Mouse (Mus musculus): ENCODE results near the gene Msx2. TPM values are rescaled to one million over a fixed set of nuclear protein-coding genes. Genes with fewer than 3 reads are reported as not detected.

The Msx2 gene
- polyA plus RNA-seq, 1 experiment from 2014 or later: 2.0 TPM

- DNase-seq (ENCODE audit: low spot score) (no peak), ATAC-seq (ENCODE audit: low FRiP score, low TSS enrichment) (no peak)
- Histone ChIP-seq H3K4me1 (replicated peaks; ENCODE audit: control insufficient read depth, insufficient read depth) (peaks cover 2% of the 10 kb centered on the region; the same call in 1 of the 2 replicates), H3K27me3 (ENCODE audit: control insufficient read depth, insufficient read depth, low read length) (peaks cover 15% of the 10 kb centered on the region), H3K9me3 (ENCODE audit: control insufficient read depth, low read length) (no peaks in the 10 kb centered on the region), H3K9ac (ENCODE audit: low read length) (no peak overlapping the region), H3K4me2 (replicated peaks; ENCODE audit: low read depth) (no peak overlapping the region), H3K36me3 (ENCODE audit: control insufficient read depth, insufficient read depth, low read length) (no peaks in the 10 kb centered on the region), H3K4me3 (ENCODE audit: low read depth, low read length) (no peak overlapping the region), H3K27ac (replicated peaks) (no peak overlapping the region)
- TF ChIP-seq EP300 (optimal IDR thresholded peaks at IDR 0.05) (no peak), CTCF (IDR thresholded peaks at IDR 0.05; ENCODE audit: low read depth) (no peak)
- 33% methylated on average over 6 of the region's 6 CpGs for WGBS
Observed at GRCm38 (mm10) chr13:53474491-53474890, 1.6 kb upstream of the Msx2 start.

DNA sequence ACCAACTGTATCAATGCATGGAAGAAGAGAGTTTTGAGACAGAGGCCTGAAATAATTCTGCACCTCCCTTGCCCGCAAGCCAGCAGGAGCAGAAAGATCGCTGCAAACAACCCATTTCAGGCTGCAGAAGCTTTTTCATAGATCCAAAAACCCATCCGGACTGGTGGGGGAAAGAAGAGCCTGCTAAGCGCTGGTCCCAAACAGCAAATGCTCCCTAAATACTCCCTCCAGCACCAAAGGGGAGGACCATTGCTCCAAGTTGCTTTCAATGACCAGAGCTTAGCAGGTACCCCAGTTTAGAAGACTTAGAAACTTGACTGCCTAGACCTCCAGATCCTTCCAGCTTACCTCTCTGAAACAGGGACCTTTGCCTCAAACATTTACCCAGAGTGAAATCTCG is 1.1 kb upstream of the Msx2 start:
- H3K4me2 ChIP-seq (replicated peaks; ENCODE audit: low read depth): no peak overlapping the region
- peaks cover 2% of the 10 kb centered on the region; the same call in 1 of the 2 replicates for H3K4me1 ChIP-seq (replicated peaks; ENCODE audit: control insufficient read depth, insufficient read depth)
- H3K27me3 ChIP-seq (ENCODE audit: control insufficient read depth, insufficient read depth, low read length): peaks cover 15% of the 10 kb centered on the region
- H3K9ac ChIP-seq (ENCODE audit: low read length): no peak overlapping the region
- H3K36me3 ChIP-seq (ENCODE audit: control insufficient read depth, insufficient read depth, low read length): no peaks in the 10 kb centered on the region
- ATAC-seq (ENCODE audit: low FRiP score, low TSS enrichment) (no peak), DNase-seq (ENCODE audit: low spot score) (no peak)
- no peaks in the 10 kb centered on the region for H3K9me3 ChIP-seq (ENCODE audit: control insufficient read depth, low read length)
- H3K27ac ChIP-seq (replicated peaks): no peak overlapping the region
- TF ChIP-seq CTCF (IDR thresholded peaks at IDR 0.05; ENCODE audit: low read depth) (no peak), EP300 (optimal IDR thresholded peaks at IDR 0.05) (no peak)
- 28% methylated on average over 5 of the region's 5 CpGs for WGBS
- no peak overlapping the region for H3K4me3 ChIP-seq (ENCODE audit: low read depth, low read length)

DNA sequence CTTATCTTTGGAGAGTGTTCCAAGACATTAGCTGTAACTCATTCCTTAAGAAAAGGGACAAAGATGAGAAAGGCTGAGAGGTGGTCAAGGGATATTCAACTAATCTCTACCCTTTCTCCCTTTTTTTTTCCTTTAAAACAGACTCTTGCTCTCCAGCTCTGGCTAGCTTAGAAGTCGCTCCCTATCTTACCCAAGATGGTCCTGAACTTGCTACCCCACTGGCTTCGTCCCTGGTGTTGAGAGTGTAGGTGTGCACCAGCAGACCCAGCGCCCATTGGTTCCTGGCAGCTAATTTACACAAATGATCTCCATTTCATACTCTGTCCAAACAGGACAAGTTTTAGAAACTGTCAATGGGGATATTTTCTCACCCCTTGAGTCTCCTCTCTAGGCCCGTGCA is 417 bp upstream of the Msx2 start:
- Histone ChIP-seq H3K9me3 (ENCODE audit: control insufficient read depth, low read length) (no peaks in the 10 kb centered on the region), H3K27ac (replicated peaks) (no peak overlapping the region), H3K27me3 (ENCODE audit: control insufficient read depth, insufficient read depth, low read length) (peaks cover 15% of the 10 kb centered on the region), H3K4me3 (ENCODE audit: low read depth, low read length) (no peak overlapping the region), H3K4me2 (replicated peaks; ENCODE audit: low read depth) (no peak overlapping the region), H3K4me1 (replicated peaks; ENCODE audit: control insufficient read depth, insufficient read depth) (peaks cover 2% of the 10 kb centered on the region; the same call in 1 of the 2 replicates), H3K9ac (ENCODE audit: low read length) (no peak overlapping the region), H3K36me3 (ENCODE audit: control insufficient read depth, insufficient read depth, low read length) (no peaks in the 10 kb centered on the region)
- TF ChIP-seq CTCF (IDR thresholded peaks at IDR 0.05; ENCODE audit: low read depth): no peak
- TF ChIP-seq EP300 (optimal IDR thresholded peaks at IDR 0.05): no peak
- no peak for ATAC-seq (ENCODE audit: low FRiP score, low TSS enrichment)
- WGBS: 37% methylated on average over 4 of the region's 4 CpGs
- no peak for DNase-seq (ENCODE audit: low spot score)

DNA sequence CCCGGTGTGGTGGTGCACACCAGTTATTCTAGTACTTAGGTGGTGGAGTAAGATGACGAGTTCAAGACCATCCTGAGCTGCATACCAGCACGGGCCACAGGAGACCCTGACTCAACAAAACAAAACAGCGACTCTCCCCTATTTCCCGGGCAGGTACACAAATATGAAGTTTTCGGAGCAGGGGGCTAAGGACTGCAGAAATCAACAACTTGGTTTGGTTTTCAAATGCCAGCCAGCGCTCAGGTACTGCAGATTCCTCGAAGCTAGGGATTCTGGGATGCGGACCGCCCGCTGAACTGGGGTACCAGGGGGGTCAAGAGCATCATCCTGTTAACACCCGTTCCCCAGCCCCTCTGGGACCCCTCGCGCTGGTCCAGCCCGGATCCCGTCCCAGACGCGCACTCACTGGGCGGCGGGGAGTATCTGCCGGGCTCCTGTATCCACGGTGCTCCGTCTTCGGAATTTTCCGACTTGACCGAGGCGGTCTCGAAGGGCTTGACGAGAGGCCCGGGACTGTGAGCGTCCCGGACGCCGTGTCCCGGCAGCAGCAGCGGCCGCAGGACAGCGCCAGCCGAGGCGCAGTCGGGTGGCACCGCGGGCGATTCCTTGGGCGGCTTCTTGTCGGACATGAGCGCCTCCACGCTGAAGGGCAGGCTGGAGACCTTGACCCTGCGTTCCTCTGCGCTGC is 804 bp downstream of the Msx2 start:
- WGBS: 2% methylated on average over 50 of the region's 50 CpGs
- Histone ChIP-seq H3K4me2 (replicated peaks; ENCODE audit: low read depth) (peak overlapping the region; percentile 76), H3K4me3 (ENCODE audit: low read depth, low read length) (peak overlapping the region; percentile 51), H3K27ac (replicated peaks) (0 out of 2 replicates have a peak overlapping the region, but pooled peaks have one; percentile 13), H3K36me3 (ENCODE audit: control insufficient read depth, insufficient read depth, low read length) (no peaks in the 10 kb centered on the region), H3K4me1 (replicated peaks; ENCODE audit: control insufficient read depth, insufficient read depth) (peaks cover 2% of the 10 kb centered on the region; the same call in 1 of the 2 replicates), H3K9me3 (ENCODE audit: control insufficient read depth, low read length) (no peaks in the 10 kb centered on the region), H3K9ac (ENCODE audit: low read length) (peak overlapping the region; percentile 55), H3K27me3 (ENCODE audit: control insufficient read depth, insufficient read depth, low read length) (peaks cover 15% of the 10 kb centered on the region)
- DNase-seq (ENCODE audit: low spot score) (no peak), ATAC-seq (ENCODE audit: low FRiP score, low TSS enrichment) (peak; percentile 51; the same call in 1 of the 2 replicates)
- TF ChIP-seq CTCF (IDR thresholded peaks at IDR 0.05; ENCODE audit: low read depth) (no peak), EP300 (optimal IDR thresholded peaks at IDR 0.05) (no peak)

DNA sequence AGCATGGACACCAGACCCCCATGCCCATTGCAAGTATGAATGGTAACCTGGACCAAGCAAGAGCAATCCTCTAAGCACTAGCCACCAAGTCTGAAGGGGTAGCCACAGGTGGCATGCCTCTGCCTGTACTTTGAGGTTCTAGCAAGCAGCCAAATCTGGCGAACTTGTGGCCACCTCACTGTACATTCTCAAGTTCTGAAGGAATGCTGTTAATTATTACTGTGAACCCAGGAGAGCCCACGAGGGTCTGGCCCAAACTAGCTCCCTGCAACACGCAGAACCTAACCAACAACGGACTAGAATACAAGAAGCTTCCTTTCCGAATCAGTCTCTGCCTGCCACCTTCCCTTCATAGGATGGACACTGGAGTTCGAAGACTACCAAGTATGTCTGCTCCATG is 1.5 kb downstream of the Msx2 start:
- Histone ChIP-seq H3K4me2 (replicated peaks; ENCODE audit: low read depth) (peak overlapping the region; percentile 76; the same call in 1 of the 2 replicates), H3K9me3 (ENCODE audit: control insufficient read depth, low read length) (no peaks in the 10 kb centered on the region), H3K27ac (replicated peaks) (no peak overlapping the region), H3K4me1 (replicated peaks; ENCODE audit: control insufficient read depth, insufficient read depth) (peaks cover 2% of the 10 kb centered on the region; the same call in 1 of the 2 replicates), H3K36me3 (ENCODE audit: control insufficient read depth, insufficient read depth, low read length) (no peaks in the 10 kb centered on the region), H3K4me3 (ENCODE audit: low read depth, low read length) (no peak overlapping the region; the same call in 1 of the 2 replicates), H3K9ac (ENCODE audit: low read length) (no peak overlapping the region), H3K27me3 (ENCODE audit: control insufficient read depth, insufficient read depth, low read length) (peaks cover 12% of the 10 kb centered on the region)
- ATAC-seq (ENCODE audit: low FRiP score, low TSS enrichment): no peak
- 16% methylated on average over 6 of the region's 6 CpGs for WGBS
- TF ChIP-seq EP300 (optimal IDR thresholded peaks at IDR 0.05) (no peak), CTCF (IDR thresholded peaks at IDR 0.05; ENCODE audit: low read depth) (no peak)
- no peak for DNase-seq (ENCODE audit: low spot score)

DNA sequence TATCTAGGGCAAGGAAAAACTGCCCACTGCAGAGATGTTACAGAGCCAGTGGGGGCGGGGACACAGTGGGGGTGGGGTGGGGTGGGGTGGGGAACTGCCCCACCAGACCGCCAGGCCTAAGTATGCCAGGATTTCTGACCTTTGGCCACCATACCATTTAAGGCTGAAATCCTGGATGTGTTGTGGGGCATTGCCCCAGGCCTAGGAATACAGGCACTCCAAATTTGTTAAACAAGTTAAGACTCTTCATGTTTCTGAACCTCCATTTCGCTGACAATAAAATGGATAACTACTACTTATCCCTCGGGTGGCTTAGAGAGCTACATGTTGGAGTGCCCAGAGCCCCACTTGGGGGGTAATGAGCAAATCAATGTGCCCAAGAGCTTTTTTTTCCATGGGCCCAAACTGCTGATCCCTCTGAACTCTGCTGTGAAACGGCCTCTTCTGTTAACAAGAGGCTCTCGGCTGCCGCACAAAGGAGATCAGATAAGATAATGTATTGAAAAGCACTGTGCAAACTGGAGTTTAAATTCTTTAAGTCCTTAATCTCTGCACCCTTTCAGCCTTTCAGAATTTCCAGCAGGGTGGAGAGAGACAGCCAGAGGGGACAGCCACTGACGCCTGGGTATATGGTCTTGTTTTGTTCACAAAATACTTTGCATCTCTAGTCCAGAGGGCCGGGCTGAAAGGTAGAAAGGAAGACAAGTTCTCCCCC is 2.3 kb downstream of the Msx2 start:
- Histone ChIP-seq H3K4me1 (replicated peaks; ENCODE audit: control insufficient read depth, insufficient read depth) (no peaks in the 10 kb centered on the region), H3K27ac (replicated peaks) (no peak overlapping the region), H3K9me3 (ENCODE audit: control insufficient read depth, low read length) (no peaks in the 10 kb centered on the region), H3K36me3 (ENCODE audit: control insufficient read depth, insufficient read depth, low read length) (no peaks in the 10 kb centered on the region), H3K4me3 (ENCODE audit: low read depth, low read length) (no peak overlapping the region), H3K27me3 (ENCODE audit: control insufficient read depth, insufficient read depth, low read length) (peaks cover 12% of the 10 kb centered on the region), H3K4me2 (replicated peaks; ENCODE audit: low read depth) (peak overlapping the region; percentile 17; the same call in 1 of the 2 replicates), H3K9ac (ENCODE audit: low read length) (no peak overlapping the region)
- DNase-seq (ENCODE audit: low spot score) (no peak), ATAC-seq (ENCODE audit: low FRiP score, low TSS enrichment) (no peak)
- no peak for TF ChIP-seq EP300 (optimal IDR thresholded peaks at IDR 0.05)
- no peak for TF ChIP-seq CTCF (IDR thresholded peaks at IDR 0.05; ENCODE audit: low read depth)
- 14% methylated on average over 9 of the region's 9 CpGs for WGBS

Measured in stomach, postnatal 0 days (tissue).